Mouse (Mus musculus): ENCODE measurements around the gene Chchd6. TPM values are rescaled to one million over a fixed set of nuclear protein-coding genes. Genes with fewer than 3 reads are reported as not detected.

The Chchd6 gene
- polyA plus RNA-seq, 1 experiment = 9.1 TPM

GRCm38 (mm10) chr6:89614107-89614471 is 18.6 kb upstream of the Chchd6 start:
- no peak overlapping the region for H3K4me3 ChIP-seq (ENCODE audit: low read depth, low read length)
- TF ChIP-seq POLR2A (IDR thresholded peaks at IDR 0.05; ENCODE audit: low read depth, low read length) (no peak), CTCF (IDR thresholded peaks at IDR 0.05; ENCODE audit: extremely low read depth, insufficient read length, insufficient replicate concordance, low read depth, low read length) (no peak)
- no peak overlapping the region for H3K27ac ChIP-seq (ENCODE audit: insufficient read depth, low read depth, low read length)
- H3K27me3 ChIP-seq (ENCODE audit: control insufficient read depth, insufficient read depth, low read length) = no peaks in the 10 kb centered on the region
- H3K4me1 ChIP-seq (ENCODE audit: control insufficient read depth, insufficient read depth, insufficient read length, low read length) = no peaks in the 10 kb centered on the region
- H3K36me3 ChIP-seq (ENCODE audit: control insufficient read depth, insufficient read depth, low read length) = no peaks in the 10 kb centered on the region
- 4% methylated on average over 2 of the region's 2 CpGs for WGBS

GRCm38 (mm10) chr6:89613336-89614106 is 18.1 kb upstream of the Chchd6 start:
- Histone ChIP-seq H3K4me1 (ENCODE audit: control insufficient read depth, insufficient read depth, insufficient read length, low read length) (no peaks in the 10 kb centered on the region), H3K27me3 (ENCODE audit: control insufficient read depth, insufficient read depth, low read length) (no peaks in the 10 kb centered on the region), H3K4me3 (ENCODE audit: low read depth, low read length) (no peak overlapping the region), H3K27ac (ENCODE audit: insufficient read depth, low read depth, low read length) (no peak overlapping the region), H3K36me3 (ENCODE audit: control insufficient read depth, insufficient read depth, low read length) (no peaks in the 10 kb centered on the region)
- WGBS = 28% methylated on average over 15 of the region's 15 CpGs
- TF ChIP-seq CTCF (IDR thresholded peaks at IDR 0.05; ENCODE audit: extremely low read depth, insufficient read length, insufficient replicate concordance, low read depth, low read length) (no peak), POLR2A (IDR thresholded peaks at IDR 0.05; ENCODE audit: low read depth, low read length) (no peak)

DNA sequence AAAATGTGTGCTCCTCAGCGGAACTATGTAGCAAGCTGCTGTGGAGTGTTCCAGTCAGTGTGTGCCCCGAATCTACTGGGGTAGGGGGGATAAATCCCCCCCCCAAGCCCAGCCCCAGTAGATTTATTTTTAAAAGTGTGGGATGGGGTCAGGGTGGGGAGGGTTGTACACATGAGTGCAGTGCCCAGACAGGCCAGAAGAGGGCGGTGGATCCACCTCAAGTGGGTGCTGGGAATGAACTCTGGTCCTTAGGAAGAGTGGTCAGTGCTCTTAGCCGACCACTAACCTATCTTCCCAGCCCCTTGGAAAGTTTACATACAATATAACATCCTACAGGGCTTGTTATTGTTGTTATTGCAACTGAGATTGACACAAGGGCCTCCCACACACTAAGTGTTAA is 12.5 kb upstream of the Chchd6 start:
- no peak for TF ChIP-seq CTCF (IDR thresholded peaks at IDR 0.05; ENCODE audit: extremely low read depth, insufficient read length, insufficient replicate concordance, low read depth, low read length)
- no peak for TF ChIP-seq POLR2A (IDR thresholded peaks at IDR 0.05; ENCODE audit: low read depth, low read length)
- Histone ChIP-seq H3K27ac (ENCODE audit: insufficient read depth, low read depth, low read length) (no peak overlapping the region), H3K36me3 (ENCODE audit: control insufficient read depth, insufficient read depth, low read length) (no peaks in the 10 kb centered on the region), H3K4me3 (ENCODE audit: low read depth, low read length) (no peak overlapping the region), H3K27me3 (ENCODE audit: control insufficient read depth, insufficient read depth, low read length) (no peaks in the 10 kb centered on the region), H3K4me1 (ENCODE audit: control insufficient read depth, insufficient read depth, insufficient read length, low read length) (no peaks in the 10 kb centered on the region)
- WGBS = 46% methylated on average over 4 of the region's 4 CpGs

DNA sequence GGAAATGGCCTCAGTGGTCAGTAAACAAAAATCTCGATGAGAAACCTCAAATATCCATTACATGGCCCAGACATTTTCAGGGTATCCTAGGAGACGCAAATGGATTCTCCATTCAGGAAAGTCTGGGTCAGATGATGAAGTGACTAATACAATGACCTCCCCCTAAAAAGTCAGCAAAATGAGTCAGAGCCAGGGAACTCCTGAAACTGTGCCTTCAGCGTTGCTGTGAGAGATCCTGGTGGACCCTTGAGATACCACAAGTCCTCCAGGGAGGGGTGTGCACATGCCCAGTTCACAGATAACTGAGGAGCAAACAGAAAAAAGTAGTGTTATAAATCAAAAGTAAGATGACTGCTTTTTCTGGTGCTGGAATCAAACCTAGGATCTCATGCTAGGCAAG is 10.6 kb upstream of the Chchd6 start:
- H3K4me3 ChIP-seq (ENCODE audit: low read depth, low read length) = no peak overlapping the region
- H3K27me3 ChIP-seq (ENCODE audit: control insufficient read depth, insufficient read depth, low read length) = no peaks in the 10 kb centered on the region
- no peak overlapping the region for H3K27ac ChIP-seq (ENCODE audit: insufficient read depth, low read depth, low read length)
- 56% methylated on average over 3 of the region's 3 CpGs for WGBS
- H3K36me3 ChIP-seq (ENCODE audit: control insufficient read depth, insufficient read depth, low read length) = no peaks in the 10 kb centered on the region
- no peaks in the 10 kb centered on the region for H3K4me1 ChIP-seq (ENCODE audit: control insufficient read depth, insufficient read depth, insufficient read length, low read length)
- no peak for TF ChIP-seq POLR2A (IDR thresholded peaks at IDR 0.05; ENCODE audit: low read depth, low read length)

DNA sequence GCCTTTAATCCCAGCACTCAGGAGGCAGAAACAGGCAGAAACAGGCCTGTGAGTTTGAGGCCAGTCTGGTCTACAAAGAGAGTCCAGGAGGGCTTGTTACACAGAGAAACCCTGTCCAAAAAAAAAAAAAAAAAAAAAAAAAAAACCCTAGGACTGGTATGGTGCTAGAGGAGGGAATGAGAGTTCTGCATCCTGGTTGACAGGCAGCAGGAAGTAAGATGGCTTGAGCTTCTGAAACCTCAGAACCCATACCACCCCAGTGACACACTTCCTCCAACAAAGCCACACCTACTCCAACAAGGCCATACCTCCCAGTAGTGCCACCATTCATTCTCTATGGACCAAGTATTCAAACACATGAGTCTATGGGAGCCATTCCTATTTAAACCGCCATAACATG is 1.1 kb upstream of the Chchd6 start:
- Histone ChIP-seq H3K27ac (ENCODE audit: insufficient read depth, low read depth, low read length) (no peak overlapping the region), H3K36me3 (ENCODE audit: control insufficient read depth, insufficient read depth, low read length) (no peaks in the 10 kb centered on the region), H3K4me1 (ENCODE audit: control insufficient read depth, insufficient read depth, insufficient read length, low read length) (no peaks in the 10 kb centered on the region; the same call in none of the 2 replicates), H3K4me3 (ENCODE audit: low read depth, low read length) (no peak overlapping the region), H3K27me3 (ENCODE audit: control insufficient read depth, insufficient read depth, low read length) (no peaks in the 10 kb centered on the region)
- WGBS = 98% methylated on average over 1 of the region's 1 CpGs
- TF ChIP-seq POLR2A (IDR thresholded peaks at IDR 0.05; ENCODE audit: low read depth, low read length) = no peak
- no peak for TF ChIP-seq CTCF (IDR thresholded peaks at IDR 0.05; ENCODE audit: extremely low read depth, insufficient read length, insufficient replicate concordance, low read depth, low read length)

- H3K27me3 ChIP-seq (ENCODE audit: control insufficient read depth, insufficient read depth, low read length) = no peaks in the 10 kb centered on the region
- no peaks in the 10 kb centered on the region for H3K36me3 ChIP-seq (ENCODE audit: control insufficient read depth, insufficient read depth, low read length)
- no peak overlapping the region for H3K27ac ChIP-seq (ENCODE audit: insufficient read depth, low read depth, low read length)
- 31% methylated on average over 5 of the region's 5 CpGs for WGBS
- TF ChIP-seq CTCF (IDR thresholded peaks at IDR 0.05; ENCODE audit: extremely low read depth, insufficient read length, insufficient replicate concordance, low read depth, low read length) (no peak), POLR2A (IDR thresholded peaks at IDR 0.05; ENCODE audit: low read depth, low read length) (no peak)
- no peaks in the 10 kb centered on the region; the same call in none of the 2 replicates for H3K4me1 ChIP-seq (ENCODE audit: control insufficient read depth, insufficient read depth, insufficient read length, low read length)
- no peak overlapping the region for H3K4me3 ChIP-seq (ENCODE audit: low read depth, low read length)
These were observed 310 bp upstream of the Chchd6 start for GRCm38 (mm10) chr6:89595777-89596146.

DNA sequence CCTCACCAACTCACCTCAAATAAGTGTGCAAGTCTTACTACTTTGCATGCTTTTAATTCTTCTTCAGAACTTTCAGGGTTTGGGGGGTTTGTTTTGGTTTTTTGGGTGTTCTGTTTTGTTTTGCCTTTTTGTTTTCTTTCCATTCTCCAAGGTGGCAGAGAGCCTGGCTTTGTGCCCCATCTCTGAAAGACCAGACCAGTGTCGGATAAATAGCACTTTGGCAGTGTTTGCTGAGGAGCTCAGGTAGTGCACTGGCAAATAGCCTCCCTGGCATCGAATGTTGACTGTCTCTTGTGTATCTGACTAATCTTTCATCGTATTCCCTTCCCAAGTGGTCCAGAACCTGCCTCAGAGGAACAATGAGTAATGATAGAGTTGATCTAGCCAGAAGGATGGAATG is 3.4 kb downstream of the Chchd6 start:
- no peaks in the 10 kb centered on the region for H3K36me3 ChIP-seq (ENCODE audit: control insufficient read depth, insufficient read depth, low read length)
- no peaks in the 10 kb centered on the region for H3K27me3 ChIP-seq (ENCODE audit: control insufficient read depth, insufficient read depth, low read length)
- TF ChIP-seq POLR2A (IDR thresholded peaks at IDR 0.05; ENCODE audit: low read depth, low read length) (no peak), CTCF (IDR thresholded peaks at IDR 0.05; ENCODE audit: extremely low read depth, insufficient read length, insufficient replicate concordance, low read depth, low read length) (no peak)
- 72% methylated on average over 3 of the region's 3 CpGs for WGBS
- no peak overlapping the region for H3K27ac ChIP-seq (ENCODE audit: insufficient read depth, low read depth, low read length)
- no peak overlapping the region for H3K4me3 ChIP-seq (ENCODE audit: low read depth, low read length)
- H3K4me1 ChIP-seq (ENCODE audit: control insufficient read depth, insufficient read depth, insufficient read length, low read length) = no peaks in the 10 kb centered on the region; the same call in none of the 2 replicates
